ENCODE assay signal across 9 mouse cellular contexts in genomic region chr9:44488855-44489381, GRCm38 (mm10). TPM values are rescaled to one million over a fixed set of nuclear protein-coding genes. Genes with fewer than 3 reads are reported as not detected.
DNase-seq lines count a peak whose midpoint lies in the region; ATAC-seq and TF ChIP-seq lines count a peak whose summit lies in the region.
"Had no signal": no experiment of that assay in that cellular context is flagged by ENCODE, and none has a peak within 500 bp of the region (broad histone marks: within the 10 kb centered on the region; RNA-seq: fewer than 3 reads in every experiment).

No protein-coding gene starts in this region.

- DNase-seq in layer of hippocampus, adult 11-12 months (ENCODE audit: low spot score), result peak; percentile 64
- DNase-seq in layer of hippocampus, postnatal 25 days (ENCODE audit: extremely low spot score in 1 of 2, low spot score in 1 of 2), result no peak
- DNase-seq in cerebellum, adult 18-20 months, result peak; percentile 52 to 54
- DNase-seq in liver, result peak; percentile 61

- peak overlapping the region; percentile 88 for H3K4me2 ChIP-seq in forebrain, embryonic 16.5 days (ENCODE audit: low read length)
- peak overlapping the region; percentile 81 for H3K4me2 ChIP-seq in hindbrain, embryonic 15.5 days
- H3K4me2 ChIP-seq in myocyte (ENCODE audit: low read depth), result peak overlapping the region; percentile 100

- H3K9me3 ChIP-seq in forebrain, embryonic 16.5 days (ENCODE audit: control insufficient read depth, low read length), result no peaks in the 10 kb centered on the region
- H3K9me3 ChIP-seq in hindbrain, embryonic 15.5 days, result no peaks in the 10 kb centered on the region

- peaks cover 89% of the 10 kb centered on the region for H3K4me1 ChIP-seq in forebrain, embryonic 16.5 days (replicated peaks; ENCODE audit: control insufficient read depth, insufficient read depth, low read length)
- peaks cover 94% of the 10 kb centered on the region for H3K4me1 ChIP-seq in hindbrain, embryonic 15.5 days (replicated peaks)

- H3K27me3 ChIP-seq in forebrain, embryonic 16.5 days (replicated peaks; ENCODE audit: control insufficient read depth, insufficient read depth, low read length), result no peaks in the 10 kb centered on the region
- H3K27me3 ChIP-seq in hindbrain, embryonic 15.5 days, result no peaks in the 10 kb centered on the region
- no peaks in the 10 kb centered on the region for H3K27me3 ChIP-seq in myocyte (ENCODE audit: control insufficient read depth, insufficient read depth, insufficient read length)

- WGBS in forebrain, embryonic 16.5 days, result 3% methylated on average over 5 of the region's 5 CpGs
- WGBS in hindbrain, embryonic 15.5 days, result 8% methylated on average over 5 of the region's 5 CpGs

- H3ac ChIP-seq in myocyte (ENCODE audit: control insufficient read depth, insufficient read length), result no peak overlapping the region

- peaks cover 97% of the 10 kb centered on the region for H3K79me2 ChIP-seq in myocyte (ENCODE audit: control insufficient read depth, insufficient read depth)

- peak; percentile 31 for ATAC-seq in forebrain, embryonic 16.5 days
- peak; percentile 28; the same call in 1 of the 2 replicates for ATAC-seq in hindbrain, embryonic 15.5 days (ENCODE audit: low FRiP score, low read depth)
- no peak for ATAC-seq in erythroblast, adult 5-6 weeks (replicated peaks; ENCODE audit: low FRiP score, poor library complexity, severe bottlenecking)

- H3K9ac ChIP-seq in forebrain, embryonic 16.5 days (replicated peaks; ENCODE audit: low read depth, low read length), result peak overlapping the region; percentile 41
- no peak overlapping the region for H3K9ac ChIP-seq in hindbrain, embryonic 15.5 days

- TF ChIP-seq POLR2A in myocyte (IDR thresholded peaks at IDR 0.05; ENCODE audit: insufficient read length, low read depth), result no peak

- peak overlapping the region; percentile 12 for H3K4me3 ChIP-seq in forebrain, embryonic 16.5 days (replicated peaks; ENCODE audit: low read length)
- peak overlapping the region; percentile 17; the same call in 1 of the 2 replicates for H3K4me3 ChIP-seq in hindbrain, embryonic 15.5 days
- no peak overlapping the region for H3K4me3 ChIP-seq in myocyte

- H3K27ac ChIP-seq in forebrain, embryonic 16.5 days (ENCODE audit: low read length), result peak overlapping the region; percentile 80
- H3K27ac ChIP-seq in hindbrain, embryonic 15.5 days (replicated peaks), result peak overlapping the region; percentile 66

- no peaks in the 10 kb centered on the region for H3K36me3 ChIP-seq in forebrain, embryonic 16.5 days (ENCODE audit: control insufficient read depth, insufficient read depth)
- no peaks in the 10 kb centered on the region for H3K36me3 ChIP-seq in hindbrain, embryonic 15.5 days
- no peaks in the 10 kb centered on the region for H3K36me3 ChIP-seq in myocyte (ENCODE audit: control insufficient read depth, insufficient read depth)

TF ChIP-seq in myocyte, 11 proteins besides CTCF, POLR2A, EP300 and RAD21:
- TF ChIP-seq SRF (IDR thresholded peaks at IDR 0.05; ENCODE audit: control insufficient read depth, insufficient read length, low read depth) (no peak), TCF12 (IDR thresholded peaks at IDR 0.05; ENCODE audit: insufficient read depth, poor library complexity, severe bottlenecking) (no peak), MYOD1 (IDR thresholded peaks at IDR 0.05; ENCODE audit: control insufficient read depth in 1 of 3, insufficient read length in 2 of 3, low read depth in 2 of 3) (no peak), MAX (IDR thresholded peaks at IDR 0.05; ENCODE audit: low read depth) (no peak), POLR2AphosphoS2 (IDR thresholded peaks at IDR 0.05; ENCODE audit: insufficient read length, low read depth) (no peak), TCF3 (IDR thresholded peaks at IDR 0.05; ENCODE audit: insufficient read length, low read depth) (no peak), REST (IDR thresholded peaks at IDR 0.05; ENCODE audit: insufficient read depth, insufficient read length) (no peak), USF1 (IDR thresholded peaks at IDR 0.05; ENCODE audit: low read depth) (no peak)

RNA-seq across cellular contexts. Expression of gene Bcl9l, which starts 6.3 kb away (rescaled TPM):
- 10 to 100 TPM; 59.2 to 78.1 TPM for total RNA-seq in layer of hippocampus, postnatal 25 days (2021)
- 13.8 and 15.0 TPM in 2 replicates for polyA plus RNA-seq in forebrain, embryonic 16.5 days (2015; fragmentation: Nextera tagmentation; extraction: Ambion mirVana)
- 10.7 and 11.9 TPM in 2 replicates for polyA plus RNA-seq in hindbrain, embryonic 15.5 days (2015; fragmentation: Nextera tagmentation; extraction: Ambion mirVana)
- polyA plus RNA-seq in myocyte (2012; fragmentation: generic; extraction: Trizol), result 35.4 TPM
- total RNA-seq in erythroblast, adult 5-6 weeks (2015; ENCODE audit: low replicate concordance), result 0.77 and 0.84 TPM in 2 replicates
- 0.42 and 2.8 TPM in 2 replicates for total RNA-seq in erythroblast, adult 5-6 weeks (2017; ENCODE audit: low replicate concordance)

RNA-seq across cellular contexts. Expression of gene Upk2, which starts 34.1 kb away (rescaled TPM):
- not detected for total RNA-seq in layer of hippocampus, postnatal 25 days (2021)
- polyA plus RNA-seq in forebrain, embryonic 16.5 days (2015; fragmentation: Nextera tagmentation; extraction: Ambion mirVana), result not detected in 2 replicates
- not detected in 2 replicates for polyA plus RNA-seq in hindbrain, embryonic 15.5 days (2015; fragmentation: Nextera tagmentation; extraction: Ambion mirVana)
- polyA plus RNA-seq in myocyte (2012; fragmentation: generic; extraction: Trizol), result not detected
- not detected in 2 replicates for total RNA-seq in erythroblast, adult 5-6 weeks (2015; ENCODE audit: low replicate concordance)
- not detected in 2 replicates for total RNA-seq in erythroblast, adult 5-6 weeks (2017; ENCODE audit: low replicate concordance)
- total RNA-seq: gastrocnemius, postnatal 36 days had no signal

RNA-seq across cellular contexts. Expression of gene Foxr1, which starts 48.0 kb away (rescaled TPM):
- not detected for total RNA-seq in layer of hippocampus, postnatal 25 days (2021)
- polyA plus RNA-seq in forebrain, embryonic 16.5 days (2015; fragmentation: Nextera tagmentation; extraction: Ambion mirVana), result not detected in 2 replicates
- polyA plus RNA-seq in hindbrain, embryonic 15.5 days (2015; fragmentation: Nextera tagmentation; extraction: Ambion mirVana), result not detected in 2 replicates
- polyA plus RNA-seq in myocyte (2012; fragmentation: generic; extraction: Trizol), result not detected
- not detected in 2 replicates for total RNA-seq in erythroblast, adult 5-6 weeks (2015; ENCODE audit: low replicate concordance)
- total RNA-seq in erythroblast, adult 5-6 weeks (2017; ENCODE audit: low replicate concordance), result not detected in 2 replicates
- total RNA-seq: gastrocnemius, postnatal 36 days had no signal

Comparison
In these comparisons a context has a peak if more than half of its experiments do, and no peak if none do; other contexts are left out.
1. DNase-seq: peak in layer of hippocampus, adult 11-12 months (single experiment), cerebellum, adult 18-20 months (2 of 2) and liver (single experiment); none in layer of hippocampus, postnatal 25 days (0 of 2).
2. Peak in every context shown above with its lines, with median percentiles within 50 percentile points of each other: H3K4me2 ChIP-seq.